Mouse (Mus musculus) liver, adult (tissue): ENCODE data around the gene Copz2.

Source experiments
- GATA4 ChIP-seq: IDR thresholded peaks from 2 replicates; pipeline ENCODE4 v1.6.1; 2014; ENCODE audit warnings: mild to moderate bottlenecking, low read length; ENCODE audit not compliant: insufficient replicate concordance

The Copz2 gene

GRCm38 (mm10) chr11:96839877-96840276 lies 9.8 kb upstream of the Copz2 start:
- TF ChIP-seq GATA4: no peak

- TF ChIP-seq GATA4: no peak
These were observed 9.4 kb upstream of the Copz2 start for GRCm38 (mm10) chr11:96840290-96840689.

GRCm38 (mm10) chr11:96843627-96844026 lies 6.0 kb upstream of the Copz2 start:
- no peak for TF ChIP-seq GATA4

GRCm38 (mm10) chr11:96847240-96847639 lies 2.4 kb upstream of the Copz2 start:
- TF ChIP-seq GATA4: no peak

GRCm38 (mm10) chr11:96848694-96849093 lies 976 bp upstream of the Copz2 start:
- no peak for TF ChIP-seq GATA4

GRCm38 (mm10) chr11:96857446-96857845 lies 7.8 kb downstream of the Copz2 start:
- TF ChIP-seq GATA4: no peak

- TF ChIP-seq GATA4: no peak
These were observed 10.0 kb downstream of the Copz2 start for GRCm38 (mm10) chr11:96859635-96860034.

- TF ChIP-seq GATA4: no peak
These were observed 10.9 kb downstream of the Copz2 start for GRCm38 (mm10) chr11:96860564-96860963.

- TF ChIP-seq GATA4: no peak
These were observed 11.8 kb downstream of the Copz2 start for GRCm38 (mm10) chr11:96861446-96861845.

GRCm38 (mm10) chr11:96861878-96862289 lies 12.2 kb downstream of the Copz2 start:
- peak; percentile 32; the same call in 1 of the 2 replicates for TF ChIP-seq GATA4

- no peak for TF ChIP-seq GATA4
These were observed 12.9 kb downstream of the Copz2 start for GRCm38 (mm10) chr11:96862534-96862933.

- no peak for TF ChIP-seq GATA4
These were observed 13.7 kb downstream of the Copz2 start for GRCm38 (mm10) chr11:96863206-96863995.

GRCm38 (mm10) chr11:96867149-96867548 lies 17.5 kb downstream of the Copz2 start:
- TF ChIP-seq GATA4: no peak

- no peak for TF ChIP-seq GATA4
These were observed 23.0 kb downstream of the Copz2 start for GRCm38 (mm10) chr11:96872441-96873379.

- TF ChIP-seq GATA4: no peak
These were observed 24.0 kb downstream of the Copz2 start for GRCm38 (mm10) chr11:96873601-96874140.

- no peak for TF ChIP-seq GATA4
These were observed 25.6 kb downstream of the Copz2 start for GRCm38 (mm10) chr11:96875270-96875669.

- TF ChIP-seq GATA4: no peak
These were observed 26.1 kb downstream of the Copz2 start for GRCm38 (mm10) chr11:96875745-96876144.
